Mouse (Mus musculus) myocyte (in vitro differentiated cells): ENCODE results near the gene Sirt3. TPM values are rescaled to one million over a fixed set of nuclear protein-coding genes. Genes with fewer than 3 reads are reported as not detected.

Source experiments
- H3K27me3 ChIP-seq: one replicate; pipeline ENCODE4 v1.6.1; 2011; ENCODE audit not compliant: control insufficient read depth, insufficient read depth, insufficient read length
- H3K36me3 ChIP-seq: one replicate; pipeline ENCODE4 v1.6.1; 2011; ENCODE audit not compliant: control insufficient read depth, insufficient read depth
- H3K4me2 ChIP-seq: one replicate; pipeline ENCODE4 v1.6.1; 2011; ENCODE audit warnings: low read depth, control low read depth
- H3K4me3 ChIP-seq: one replicate; pipeline ENCODE4 v1.5.1; 2011; ENCODE audit warnings: mild to moderate bottlenecking, control low read depth, moderate library complexity
- H3K79me2 ChIP-seq: one replicate; pipeline ENCODE4 v1.6.1; 2011; ENCODE audit not compliant: control insufficient read depth, insufficient read depth
- H3ac ChIP-seq: one replicate; pipeline ENCODE4 v1.6.1; 2011; ENCODE audit not compliant: control insufficient read depth, insufficient read length
- CEBPB ChIP-seq: IDR thresholded peaks from 2 replicates; pipeline ENCODE4 v1.6.1; 2011; ENCODE audit warnings: mild to moderate bottlenecking, moderate library complexity; ENCODE audit not compliant: poor library complexity, insufficient read depth, severe bottlenecking
- E2F4 ChIP-seq: IDR thresholded peaks from one replicate; pipeline ENCODE4 v1.6.1; 2011; ENCODE audit warnings: mild to moderate bottlenecking, control low read depth, moderate library complexity; ENCODE audit not compliant: insufficient read depth
- MAX ChIP-seq: IDR thresholded peaks from one replicate; pipeline ENCODE4 v1.6.1; 2011; ENCODE audit warnings: low read depth, mild to moderate bottlenecking, control low read depth
- MYOD1 ChIP-seq, 3 experiments: IDR thresholded peaks; one replicate each; pipeline ENCODE4 v1.6.1; 2011; ENCODE audit warnings: control low read depth in 2 of 3, low read depth in 2 of 3, mild to moderate bottlenecking in 2 of 3, moderate library complexity in 1 of 3; ENCODE audit not compliant: insufficient read length in 2 of 3, control insufficient read depth in 1 of 3
- MYOG ChIP-seq, 3 experiments: IDR thresholded peaks; one replicate each; pipeline ENCODE4 v1.6.1; 2011; ENCODE audit warnings: control low read depth in 2 of 3, low read depth in 2 of 3, mild to moderate bottlenecking in 2 of 3; ENCODE audit not compliant: insufficient read length in 2 of 3, control insufficient read depth in 1 of 3, insufficient read depth in 1 of 3
- POLR2A ChIP-seq: IDR thresholded peaks from one replicate; pipeline ENCODE4 v1.6.1; 2011; ENCODE audit warnings: low read depth, mild to moderate bottlenecking, control low read depth, moderate library complexity; ENCODE audit not compliant: insufficient read length
- POLR2AphosphoS2 ChIP-seq: IDR thresholded peaks from one replicate; pipeline ENCODE4 v1.6.1; 2011; ENCODE audit warnings: low read depth, control low read depth; ENCODE audit not compliant: insufficient read length
- REST ChIP-seq: IDR thresholded peaks from one replicate; pipeline ENCODE4 v1.6.1; 2011; ENCODE audit warnings: mild to moderate bottlenecking, control low read depth, moderate library complexity; ENCODE audit not compliant: insufficient read depth, insufficient read length
- SRF ChIP-seq: IDR thresholded peaks from one replicate; pipeline ENCODE4 v1.6.1; 2011; ENCODE audit warnings: low read depth; ENCODE audit not compliant: control insufficient read depth, insufficient read length
- TCF12 ChIP-seq: IDR thresholded peaks from one replicate; pipeline ENCODE4 v1.6.1; 2011; ENCODE audit warnings: mild to moderate bottlenecking, control low read depth; ENCODE audit not compliant: poor library complexity, insufficient read depth, severe bottlenecking
- TCF3 ChIP-seq: IDR thresholded peaks from one replicate; pipeline ENCODE4 v1.6.1; 2011; ENCODE audit warnings: low read depth, control low read depth; ENCODE audit not compliant: insufficient read length
- USF1 ChIP-seq: IDR thresholded peaks from one replicate; pipeline ENCODE4 v1.6.1; 2011; ENCODE audit warnings: low read depth, mild to moderate bottlenecking, control low read depth, moderate library complexity
- polyA plus RNA-seq: library from polyadenylated mRNA; unstranded; fragments of >200 nt; fragmentation: generic; extraction: Trizol; gene quantifications from one replicate; pipeline ENCODE4 v1.2.1, GENCODE M21; 2012; ENCODE audit warnings: missing spikeins

Gene Sirt3
- polyA plus RNA-seq, 1 experiment = 28.8 TPM

- TF ChIP-seq TCF12 = no peak
- peak; percentile 84 for TF ChIP-seq POLR2A
- TF ChIP-seq MYOG (IDR thresholded peaks at IDR 0.05; ENCODE audit: control insufficient read depth in 1 of 3, insufficient read depth in 1 of 3, insufficient read length in 2 of 3, low read depth in 2 of 3) = peak in 1 of 3 experiments; percentile 50
- peak; percentile 75 for TF ChIP-seq POLR2AphosphoS2
- TF ChIP-seq E2F4 = no peak
- no peak for TF ChIP-seq CEBPB
- Histone ChIP-seq H3K79me2 (peaks cover 61% of the 10 kb centered on the region), H3K4me3 (peak within 1 kb of the TSS; percentile 97), H3K27me3 (no peaks in the 10 kb centered on the region), H3ac (peak within 1 kb of the TSS; percentile 39), H3K4me2 (peak within 1 kb of the TSS; percentile 86), H3K36me3 (peaks cover 22% of the 10 kb centered on the region)
Observed at GRCm38 (mm10) chr7:140856785-140857549, 25.1 kb downstream of the Sirt3 start, which contains the start of gene Ric8a. Ric8a (plus strand) TSS chr7:140856957.

GRCm38 (mm10) chr7:140855860-140856784 lies 26.0 kb downstream of the Sirt3 start, which contains the start of gene Gm45785:
Gm45785 (minus strand) TSS chr7:140856331.
- H3K79me2 ChIP-seq = peaks cover 54% of the 10 kb centered on the region
- peak within 1 kb of the TSS; percentile 39 for H3ac ChIP-seq
- peak; percentile 67 for TF ChIP-seq POLR2AphosphoS2
- TF ChIP-seq CEBPB = no peak
- TF ChIP-seq TCF12 = no peak
- TF ChIP-seq POLR2A = peak; percentile 76
- peak; percentile 87 for TF ChIP-seq SRF
- TF ChIP-seq MYOD1 (IDR thresholded peaks at IDR 0.05; ENCODE audit: control insufficient read depth in 1 of 3, insufficient read length in 2 of 3, low read depth in 2 of 3) = peak; percentile 13 to 64 (median 47)
- no peak for TF ChIP-seq REST
- TF ChIP-seq MYOG (IDR thresholded peaks at IDR 0.05; ENCODE audit: control insufficient read depth in 1 of 3, insufficient read depth in 1 of 3, insufficient read length in 2 of 3, low read depth in 2 of 3) = peak in 1 of 3 experiments; percentile 64
- TF ChIP-seq MAX = no peak
- no peak for TF ChIP-seq E2F4
- TF ChIP-seq USF1 = no peak
- no peak for TF ChIP-seq TCF3
- H3K27me3 ChIP-seq = no peaks in the 10 kb centered on the region
- peaks cover 14% of the 10 kb centered on the region for H3K36me3 ChIP-seq
- peak within 1 kb of the TSS; percentile 84 for H3K4me2 ChIP-seq
- peak within 1 kb of the TSS; percentile 97 for H3K4me3 ChIP-seq

GRCm38 (mm10) chr7:140855181-140855580 lies 26.9 kb downstream of the Sirt3 start:
- H3K79me2 ChIP-seq = peaks cover 44% of the 10 kb centered on the region
- H3K4me2 ChIP-seq = peak overlapping the region; percentile 75
- TF ChIP-seq MYOD1 (IDR thresholded peaks at IDR 0.05; ENCODE audit: control insufficient read depth in 1 of 3, insufficient read length in 2 of 3, low read depth in 2 of 3) (no peak), USF1 (no peak), POLR2A (no peak), E2F4 (no peak), TCF3 (no peak), TCF12 (no peak), REST (no peak), CEBPB (no peak), MAX (no peak), POLR2AphosphoS2 (no peak), SRF (no peak), MYOG (IDR thresholded peaks at IDR 0.05; ENCODE audit: control insufficient read depth in 1 of 3, insufficient read depth in 1 of 3, insufficient read length in 2 of 3, low read depth in 2 of 3) (no peak)
- H3K4me3 ChIP-seq = peak overlapping the region; percentile 97
- peaks cover 6% of the 10 kb centered on the region for H3K36me3 ChIP-seq
- peak overlapping the region; percentile 39 for H3ac ChIP-seq
- no peaks in the 10 kb centered on the region for H3K27me3 ChIP-seq

GRCm38 (mm10) chr7:140854483-140854882 lies 27.6 kb downstream of the Sirt3 start:
- Histone ChIP-seq H3K27me3 (no peaks in the 10 kb centered on the region), H3K36me3 (peaks cover 6% of the 10 kb centered on the region), H3K4me3 (peak overlapping the region; percentile 97), H3K4me2 (no peak overlapping the region), H3K79me2 (peaks cover 42% of the 10 kb centered on the region), H3ac (no peak overlapping the region)
- TF ChIP-seq POLR2A (no peak), MYOD1 (IDR thresholded peaks at IDR 0.05; ENCODE audit: control insufficient read depth in 1 of 3, insufficient read length in 2 of 3, low read depth in 2 of 3) (no peak), MYOG (IDR thresholded peaks at IDR 0.05; ENCODE audit: control insufficient read depth in 1 of 3, insufficient read depth in 1 of 3, insufficient read length in 2 of 3, low read depth in 2 of 3) (no peak), E2F4 (no peak), SRF (no peak), CEBPB (no peak), POLR2AphosphoS2 (no peak), USF1 (no peak)
